Mouse (Mus musculus) adipocyte (in vitro differentiated cells): Measurements from ENCODE around the gene Hmga1b.
"Not testable (repeated sequence)": the region's sequence is repeated elsewhere in the genome, so short reads cannot be mapped to it uniquely, and the experiment has no call there.

ENCODE experiments used
- DNase-seq: peaks from one replicate; pipeline ENCODE4 v3.0.0-alpha.2; 2016; ENCODE audit warnings: low spot score

Gene Hmga1b

DNA sequence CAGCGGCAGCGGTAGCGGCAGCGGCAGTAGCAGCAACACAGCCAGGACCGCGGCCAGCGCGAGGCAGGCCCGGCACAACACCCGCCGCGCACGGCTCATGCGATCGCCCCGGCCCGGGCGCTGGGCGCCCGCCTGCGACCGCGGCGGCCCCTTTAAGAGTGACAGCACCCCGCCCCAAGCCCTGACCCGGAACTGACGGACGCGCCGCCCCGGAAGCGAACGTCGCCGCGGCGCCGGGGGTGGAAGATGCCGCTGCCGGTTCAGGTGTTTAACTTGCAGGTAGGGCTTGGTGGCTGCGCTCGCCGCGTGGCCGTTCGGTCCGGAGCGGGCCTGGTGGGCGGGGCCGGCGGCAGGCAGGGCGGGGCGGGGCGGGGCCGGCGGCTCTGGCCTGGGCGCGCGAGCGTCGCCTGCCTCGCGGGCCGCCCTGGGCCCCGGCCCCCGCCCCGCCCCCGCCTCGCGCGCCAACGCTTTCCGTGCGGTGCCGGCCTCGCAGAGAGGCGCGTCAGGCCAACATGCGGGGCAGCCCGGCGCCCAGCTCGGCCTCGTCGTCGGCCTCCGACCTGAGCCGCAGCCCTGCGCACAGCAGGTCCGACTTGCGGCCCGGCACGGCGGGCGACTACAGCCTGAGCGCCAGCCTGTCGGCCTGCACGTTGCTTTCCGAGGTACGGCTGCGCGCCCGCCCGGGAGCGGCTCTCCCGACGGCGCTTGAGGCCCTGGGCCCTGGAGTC, 21.6 kb downstream of the Hmga1b start, which contains the start of the genes Rfng and Gps1:
Rfng (minus strand) TSS at position 144 of the 728 bp plus-strand sequence.
Gps1 (plus strand) TSS at position 209 of the 728 bp plus-strand sequence.
- DNase-seq = peak; percentile 70

DNA sequence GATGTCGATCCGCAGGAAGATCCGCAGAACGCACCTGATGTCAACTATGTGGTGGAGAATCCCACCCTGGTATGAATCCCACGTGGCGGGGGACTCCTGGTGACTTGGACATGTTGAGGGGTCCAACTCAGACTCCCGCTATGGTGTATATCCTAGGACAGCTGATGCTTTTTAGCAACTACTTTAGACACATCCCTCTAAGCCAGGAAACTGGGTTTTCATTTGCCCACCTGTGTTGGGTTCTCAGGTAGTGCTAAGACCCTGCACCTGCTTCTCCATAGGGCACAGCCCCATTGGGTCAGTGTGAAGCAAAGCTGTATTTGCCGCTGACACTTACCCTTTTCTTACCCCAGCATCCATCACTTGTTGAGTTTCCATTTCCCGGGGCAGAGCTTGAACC, 22.6 kb downstream of the Hmga1b start:
- DNase-seq = no peak

DNA sequence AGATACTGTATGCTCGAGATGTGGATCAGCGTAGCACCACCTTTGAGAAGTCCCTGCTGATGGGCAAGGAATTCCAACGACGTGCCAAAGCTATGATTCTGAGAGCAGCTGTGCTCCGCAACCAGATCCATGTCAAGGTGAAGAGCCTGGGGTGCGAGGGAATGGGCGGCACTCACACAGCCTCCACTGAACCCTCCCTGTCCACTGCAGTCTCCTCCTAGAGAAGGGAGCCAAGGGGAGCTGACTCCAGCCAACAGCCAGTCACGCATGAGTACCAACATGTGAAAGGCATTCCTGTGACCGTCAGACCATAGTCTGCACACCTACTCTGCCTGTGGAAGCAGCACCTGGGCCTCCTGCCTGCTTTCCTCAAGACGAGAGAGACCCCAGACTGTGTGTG, 25.9 kb downstream of the Hmga1b start:
- not testable (repeated sequence) for DNase-seq

DNA sequence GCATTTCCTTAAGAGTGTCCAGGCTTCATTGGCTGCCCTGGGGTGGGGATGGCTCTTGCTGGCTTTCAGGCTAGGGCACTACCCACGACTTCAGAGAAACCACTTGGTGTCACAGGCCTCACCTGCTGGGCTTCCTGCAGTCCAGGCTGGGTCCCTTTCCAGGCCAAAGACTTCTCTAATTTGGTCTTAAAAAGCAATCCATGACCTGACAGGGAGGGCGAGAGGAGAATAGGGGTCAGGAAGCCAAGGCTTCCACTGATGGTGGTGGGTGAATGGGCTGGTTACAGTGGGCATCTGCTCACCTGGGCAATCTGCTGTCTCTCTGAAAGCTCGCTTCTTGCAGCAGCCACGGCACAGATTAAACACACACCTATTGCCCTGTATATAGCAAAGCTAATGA, 26.8 kb downstream of the Hmga1b start:
- DNase-seq = no peak

DNA sequence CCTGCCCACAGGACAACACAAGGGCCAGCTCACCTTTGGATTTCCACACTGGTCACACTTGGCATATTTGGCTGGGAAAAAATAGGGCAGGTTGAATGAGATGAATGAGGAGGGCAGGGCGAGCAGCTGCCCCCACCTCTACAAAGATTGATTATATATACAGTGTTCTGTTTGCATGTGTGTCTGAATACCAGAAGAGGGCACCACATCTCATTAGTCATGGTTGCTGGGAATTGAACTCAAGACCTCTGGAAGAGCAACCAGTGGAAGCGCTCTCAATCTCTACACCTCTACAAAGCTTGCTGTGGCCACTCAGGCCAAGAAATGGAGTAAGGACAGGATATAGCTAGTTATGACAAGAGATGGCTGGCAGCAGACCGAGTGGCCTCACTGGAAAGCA, 27.2 kb downstream of the Hmga1b start:
- no peak for DNase-seq

DNA sequence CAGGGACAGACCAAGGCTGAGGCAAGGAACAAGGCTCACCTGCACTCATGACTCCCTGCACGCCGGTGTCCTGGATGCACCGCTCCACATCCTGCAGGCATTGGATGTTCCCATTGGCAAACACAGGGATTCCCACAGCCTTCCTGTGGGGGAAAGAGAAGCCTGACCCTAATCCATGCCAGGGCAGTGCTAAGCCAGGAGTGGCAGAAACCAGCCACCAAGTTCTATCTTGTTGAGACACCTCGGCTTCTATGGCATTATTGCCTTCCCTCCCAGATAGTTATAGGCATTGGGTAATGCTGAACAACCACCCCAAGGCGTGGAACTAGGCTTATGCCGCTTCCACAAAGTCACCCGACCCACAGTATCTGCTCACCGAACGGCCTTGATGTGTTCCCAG, 30.1 kb downstream of the Hmga1b start:
- no peak for DNase-seq

DNA sequence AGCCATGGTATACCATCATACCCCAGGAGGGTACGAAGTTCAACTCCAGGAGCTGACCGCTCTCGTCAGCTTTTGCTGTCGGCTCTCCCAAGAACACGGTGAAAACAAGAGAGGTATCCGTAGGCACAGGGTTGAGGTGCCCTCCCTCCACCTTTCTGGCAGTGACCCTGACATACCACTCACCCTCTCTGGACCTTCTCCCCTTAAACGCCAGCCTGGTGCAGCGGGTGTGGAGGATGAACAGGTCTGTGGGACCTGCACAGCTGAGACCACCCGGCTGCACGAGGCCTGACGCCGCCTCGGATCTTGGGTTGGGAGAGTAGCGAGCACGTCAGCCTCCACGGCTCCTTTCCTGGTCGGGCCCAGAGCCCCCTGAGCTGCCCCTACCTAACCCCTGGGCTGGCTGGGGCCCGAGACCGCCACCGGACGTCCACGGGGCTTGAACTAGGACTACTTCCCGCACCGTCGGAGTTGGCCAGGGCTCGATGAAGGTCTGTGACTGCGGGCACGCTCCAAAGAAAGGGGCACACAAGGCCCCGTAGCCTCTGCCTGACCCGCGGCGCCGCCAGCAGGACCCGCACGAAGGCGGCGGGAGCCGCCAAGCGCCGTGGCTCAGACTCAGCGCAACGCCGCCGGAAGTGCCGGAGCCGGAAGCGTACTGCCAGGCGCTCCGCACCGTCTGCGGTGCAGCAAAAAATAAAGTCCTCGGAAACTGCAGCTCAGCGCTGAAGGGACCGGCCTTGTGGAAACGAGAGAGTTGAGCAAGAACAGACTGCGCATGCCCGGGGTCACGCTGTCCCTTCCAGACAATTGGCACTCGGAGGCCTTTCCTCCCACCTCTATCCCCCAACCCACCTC, 33.4 kb downstream of the Hmga1b start, which contains the start of gene Dus1l:
Dus1l (minus strand) TSS at position 648 of the 858 bp plus-strand sequence.
- DNase-seq = peak; percentile 97

DNA sequence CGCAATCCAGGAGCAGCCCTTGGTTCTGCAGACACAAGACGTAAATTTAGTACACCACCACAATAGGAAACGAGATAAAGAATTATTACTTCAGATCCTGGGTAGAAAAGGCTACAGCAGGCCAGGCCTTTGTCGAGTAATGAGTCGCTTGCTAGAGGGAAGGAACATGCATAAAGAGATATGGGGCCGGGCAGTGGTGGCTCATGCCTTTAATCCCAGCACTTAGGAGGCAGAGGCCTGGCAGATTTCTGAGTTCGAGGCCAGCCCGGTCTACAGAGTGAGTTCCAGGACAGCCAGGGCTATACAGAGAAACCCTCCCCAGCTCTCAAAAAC, 34.0 kb downstream of the Hmga1b start:
- no peak for DNase-seq

DNA sequence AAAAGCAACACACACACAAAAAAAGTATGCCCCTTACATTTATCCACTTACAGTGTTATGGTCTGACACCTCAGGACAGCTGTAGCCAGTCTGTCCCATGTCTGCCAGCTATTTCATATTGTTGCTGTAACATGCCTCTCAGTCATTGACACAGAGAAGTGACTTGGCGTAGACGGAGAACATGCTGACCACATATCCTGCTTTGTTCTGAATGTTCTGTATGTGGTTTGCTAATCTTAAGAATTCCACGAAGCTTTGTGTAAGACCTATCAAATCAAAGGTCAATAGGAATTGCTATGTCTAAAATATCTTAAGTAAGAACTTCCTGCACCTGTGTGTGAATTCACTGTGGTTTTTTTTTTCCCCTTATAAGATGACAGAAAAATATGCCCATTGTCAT, 35.6 kb downstream of the Hmga1b start:
- DNase-seq = no peak

DNA sequence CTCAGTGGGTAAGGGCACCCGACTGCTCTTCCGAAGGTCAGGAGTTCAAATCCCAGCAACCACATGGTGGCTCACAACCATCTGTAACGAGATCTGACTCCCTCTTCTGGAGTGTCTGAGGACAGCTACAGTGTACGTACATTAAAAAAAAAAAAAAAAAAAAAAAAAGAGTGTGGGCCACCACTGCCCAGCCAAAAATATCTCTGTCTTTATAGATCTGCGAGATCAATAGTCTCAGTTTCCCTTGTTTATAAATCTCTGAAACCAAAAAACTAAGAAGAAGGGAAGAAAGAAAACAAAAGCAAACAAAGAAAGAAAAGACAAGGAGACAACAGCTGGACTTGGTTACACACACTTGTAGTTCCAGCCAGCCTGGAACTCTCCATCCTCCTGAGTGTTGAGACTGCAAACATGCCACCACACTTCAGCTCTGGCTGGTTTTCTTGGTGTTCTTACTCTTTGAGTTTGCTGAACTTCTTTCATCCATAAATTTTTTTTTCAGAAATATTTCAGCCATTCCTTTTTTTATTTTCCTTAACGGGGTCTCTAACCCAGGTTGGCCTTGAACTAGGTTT, 36.8 kb downstream of the Hmga1b start:
- DNase-seq = no peak

DNA sequence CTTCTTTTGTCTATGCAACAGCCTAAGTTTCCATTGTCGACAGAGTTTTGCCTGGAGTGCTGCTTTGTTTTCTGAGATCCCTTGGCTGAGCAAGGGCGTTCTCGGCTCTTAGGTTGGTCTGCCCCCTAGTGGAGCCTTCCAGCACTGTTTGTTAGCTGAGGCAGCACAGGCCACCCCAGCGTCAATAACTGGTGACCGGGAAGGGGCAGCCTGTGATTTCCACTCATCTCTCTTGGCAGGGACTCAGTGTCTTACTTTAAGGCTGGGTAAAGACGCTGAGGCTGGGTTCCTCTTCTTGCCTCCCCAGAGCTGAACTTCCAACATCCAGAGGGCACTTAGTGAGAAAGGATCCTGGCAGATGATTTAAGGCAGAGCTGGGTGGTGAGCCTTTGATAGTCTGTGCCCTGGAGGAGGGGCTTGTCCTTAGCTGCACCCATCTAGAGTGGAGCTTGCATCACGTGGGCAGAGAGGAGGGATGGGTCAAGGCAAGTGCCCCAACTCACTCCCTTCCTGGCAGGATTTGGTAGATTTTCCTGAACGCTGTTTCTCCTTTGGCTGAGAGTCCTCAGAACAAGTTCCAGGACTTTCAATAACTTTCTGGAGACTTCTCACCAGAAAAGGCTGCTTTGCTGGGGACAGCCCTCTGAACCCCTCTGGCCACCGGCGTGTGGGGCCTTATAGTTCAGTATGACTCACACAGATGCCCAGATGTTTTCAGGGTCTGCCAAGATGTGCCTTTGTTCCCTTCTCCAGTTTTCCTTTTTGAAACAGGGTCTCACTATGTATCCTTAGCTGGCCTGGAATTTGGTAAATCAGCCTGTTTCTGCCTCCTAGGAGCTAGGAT, 37.7 kb downstream of the Hmga1b start:
- peak; percentile 97 for DNase-seq

DNA sequence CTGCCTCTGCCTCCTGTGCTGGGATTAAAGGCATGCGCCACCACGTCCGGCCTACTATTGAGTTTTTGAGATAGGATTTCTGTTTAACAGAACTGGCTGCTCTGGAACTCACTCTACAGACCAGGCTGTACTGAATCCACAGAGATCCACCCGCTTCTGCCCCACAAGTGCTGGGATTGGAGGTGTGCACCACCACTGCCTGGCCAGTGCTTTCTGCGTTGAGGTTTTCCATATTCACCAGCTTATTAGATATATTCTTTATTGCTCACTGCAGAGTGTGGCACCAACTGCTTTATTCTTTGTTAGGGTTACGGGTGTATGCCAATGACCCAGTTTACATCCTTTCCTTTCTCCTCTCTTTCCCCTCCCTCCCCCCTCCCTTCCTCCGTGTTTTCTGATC, 41.7 kb downstream of the Hmga1b start:
- no peak for DNase-seq

DNA sequence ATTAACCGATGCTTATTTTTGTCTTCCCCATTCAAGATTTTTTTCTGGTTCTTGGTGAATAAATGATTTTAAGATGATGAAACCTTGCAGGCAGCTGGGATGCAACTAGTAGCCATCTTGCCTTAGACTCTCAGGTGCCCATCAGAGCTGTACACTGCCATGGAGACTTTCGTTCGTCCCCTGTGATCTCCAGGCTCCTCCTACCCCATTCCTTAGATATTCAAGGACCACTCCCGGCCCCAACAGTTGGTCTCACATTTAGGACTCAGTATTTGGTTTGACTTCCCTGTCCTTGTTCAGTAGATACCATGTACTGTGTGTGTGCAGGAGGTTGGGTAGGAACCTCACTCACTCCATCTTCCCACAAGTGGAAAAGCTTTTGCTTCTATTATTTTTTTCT, 42.2 kb downstream of the Hmga1b start:
- DNase-seq = no peak

DNA sequence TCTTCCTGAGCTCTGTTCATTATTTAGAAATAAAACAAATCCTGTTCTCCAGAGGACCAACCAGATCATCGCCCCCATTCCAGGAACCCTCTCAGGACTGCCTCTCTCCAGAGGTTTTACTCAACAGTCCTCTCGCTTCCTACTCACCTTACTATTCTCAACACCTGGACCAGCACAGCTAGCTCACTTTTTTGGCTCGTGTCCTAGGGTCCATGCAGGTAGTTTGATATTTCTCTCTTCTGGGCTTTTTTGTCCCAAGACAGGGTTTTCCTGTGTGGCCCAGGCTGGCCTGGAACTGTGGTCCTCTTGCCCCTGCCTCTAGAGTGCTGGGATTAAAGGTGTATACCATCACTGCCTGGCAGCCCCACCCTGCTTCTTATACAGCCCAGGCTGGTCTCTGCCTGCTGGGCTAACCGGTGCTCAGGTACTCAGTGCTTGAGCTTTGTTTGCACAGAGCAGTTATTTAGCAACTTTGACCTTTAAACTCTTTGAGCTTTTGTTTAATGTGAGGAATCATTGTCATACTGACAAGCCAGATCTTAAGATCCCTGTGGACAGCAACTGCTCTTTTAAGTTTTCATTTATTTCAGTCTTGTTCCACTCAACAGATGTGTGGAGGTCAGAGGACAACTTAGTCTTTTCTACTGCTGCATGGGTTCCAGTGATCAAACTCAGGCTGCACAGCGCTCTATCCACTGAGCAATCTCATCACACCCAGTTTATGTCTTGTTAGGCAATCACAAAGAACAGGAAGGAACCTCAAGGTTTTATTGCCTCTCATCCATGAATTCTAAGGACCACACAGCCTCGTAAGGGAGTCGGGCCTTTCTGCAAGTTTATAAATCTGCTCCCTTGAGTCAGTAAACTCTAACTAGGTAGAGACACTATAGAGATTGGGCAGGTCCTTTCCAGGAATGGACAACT, 43.0 kb downstream of the Hmga1b start:
- no peak for DNase-seq

DNA sequence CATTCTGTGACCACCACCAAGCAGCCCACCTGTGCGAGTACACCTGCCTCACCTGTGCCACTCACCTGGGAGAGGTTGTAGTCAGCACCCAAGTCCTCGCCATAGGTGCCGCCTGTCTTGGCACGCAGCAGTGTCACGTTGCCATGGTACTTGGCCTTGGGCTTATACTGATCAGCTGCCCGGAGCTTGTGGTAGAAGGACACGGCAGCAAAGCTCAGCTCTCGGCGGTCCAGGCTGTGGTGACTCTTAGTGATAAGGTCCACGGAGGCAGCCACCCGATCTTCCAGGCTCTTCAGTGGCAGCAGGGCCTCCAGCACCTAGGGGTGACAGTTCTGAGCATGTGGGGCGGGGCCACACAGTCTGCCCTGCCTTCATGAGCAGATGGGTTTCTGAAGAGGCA, 45.4 kb downstream of the Hmga1b start:
- DNase-seq = no peak

DNA sequence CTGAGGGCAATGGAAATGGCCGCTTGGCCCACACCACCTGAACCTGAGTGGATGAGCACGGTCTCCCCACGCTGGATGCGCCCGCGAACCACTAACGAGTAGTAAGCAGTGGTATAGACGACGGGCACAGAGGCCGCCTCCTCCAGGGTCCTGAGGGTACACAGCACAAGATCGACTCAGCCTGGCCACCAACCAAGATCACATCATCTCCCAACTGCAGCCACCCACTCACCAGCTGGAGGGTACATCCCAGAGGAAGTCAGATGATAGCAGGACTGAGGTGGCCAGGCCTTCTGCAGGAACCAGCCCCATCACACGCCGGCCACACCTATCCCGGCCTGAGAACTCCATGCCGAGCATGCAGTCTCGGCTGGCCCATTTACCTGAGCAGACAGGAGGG, 49.5 kb downstream of the Hmga1b start:
- no peak for DNase-seq
